Mouse (Mus musculus) mouse embryonic stem cell (cell line): Measurements from ENCODE around the gene Necab3.

Experiments used
- in situ Hi-C, 2 experiments: fragments of 300-500 bp; cut with MboI; formaldehyde crosslinking; loops; 1 replicate in 1 of 2; 3 replicates in 1 of 2; pipeline ENCODE4 v1.14.3; 2019 to 2020; ENCODE audit warnings: low sequenced_read_pairs in 2 of 2, low pct_unique_long_range_greater_than_20kb in 1 of 2, mixed read lengths in 1 of 2; ENCODE audit not compliant: unreplicated experiment in 1 of 2

Gene Necab3

GRCm38 (mm10) chr2:154577744-154578067 lies 19.0 kb upstream of the Necab3 start:
- in situ Hi-C loops = loop anchor here in 1 of 2 experiments (25.0 kb wide), 1 partner anchor 365 kb away; the partner anchor contains the start of gene Bpifb5

- in situ Hi-C loops = loop anchor here in 1 of 2 experiments (25.0 kb wide), 1 partner anchor 365 kb away; the partner anchor contains the start of gene Bpifb5
Observed at GRCm38 (mm10) chr2:154576876-154577743, 18.4 kb upstream of the Necab3 start.

- in situ Hi-C loops = no loop called here
Observed at GRCm38 (mm10) chr2:154574271-154574670, 15.6 kb upstream of the Necab3 start.

GRCm38 (mm10) chr2:154572996-154573395 lies 14.3 kb upstream of the Necab3 start:
- in situ Hi-C loops = no loop called here

- in situ Hi-C loops = no loop called here
Observed at GRCm38 (mm10) chr2:154571976-154572375, 13.3 kb upstream of the Necab3 start.

GRCm38 (mm10) chr2:154571266-154571665 lies 12.6 kb upstream of the Necab3 start:
- in situ Hi-C loops = no loop called here

GRCm38 (mm10) chr2:154570666-154571065 lies 12.0 kb upstream of the Necab3 start:
- in situ Hi-C loops = no loop called here

- in situ Hi-C loops = no loop called here
Observed at GRCm38 (mm10) chr2:154569836-154570286, 11.2 kb upstream of the Necab3 start, which contains the start of gene E2f1. E2f1 (minus strand) TSS chr2:154569892.

GRCm38 (mm10) chr2:154569071-154569748 lies 10.5 kb upstream of the Necab3 start:
- in situ Hi-C loops = no loop called here

GRCm38 (mm10) chr2:154568329-154569070 lies 9.8 kb upstream of the Necab3 start:
- in situ Hi-C loops = no loop called here

GRCm38 (mm10) chr2:154567766-154568165 lies 9.1 kb upstream of the Necab3 start:
- in situ Hi-C loops = no loop called here

GRCm38 (mm10) chr2:154566641-154567040 lies 8.0 kb upstream of the Necab3 start:
- in situ Hi-C loops = no loop called here

GRCm38 (mm10) chr2:154565562-154565961 lies 6.9 kb upstream of the Necab3 start:
- in situ Hi-C loops = no loop called here

- in situ Hi-C loops = no loop called here
Observed at GRCm38 (mm10) chr2:154563612-154564170, 5.0 kb upstream of the Necab3 start.

GRCm38 (mm10) chr2:154557184-154557832 lies 1.4 kb downstream of the Necab3 start:
- in situ Hi-C loops = no loop called here

GRCm38 (mm10) chr2:154555235-154555634 lies 3.5 kb downstream of the Necab3 start:
- in situ Hi-C loops = no loop called here

GRCm38 (mm10) chr2:154552424-154552907 lies 6.2 kb downstream of the Necab3 start:
- in situ Hi-C loops = no loop called here

GRCm38 (mm10) chr2:154551927-154552326 lies 6.8 kb downstream of the Necab3 start:
- in situ Hi-C loops = no loop called here
